Mouse (Mus musculus) heart, embryonic 16.5 days (tissue): ENCODE data around the gene Prkca. TPM values are rescaled to one million over a fixed set of nuclear protein-coding genes. Genes with fewer than 3 reads are reported as not detected.
A peak's percentile ranks its signal among the peaks of the same experiment; 100 is the strongest.

Source experiments
- ATAC-seq: fragments of 200-750 bp; cut with Nextera tagmentation; replicated peaks from 2 replicates; pipeline ENCODE4 v1.8.0; 2017; ENCODE audit warnings: moderate number of reproducible peaks; ENCODE audit not compliant: insufficient read depth, low FRiP score; ENCODE audit errors: extremely low read depth
- H3K27ac ChIP-seq: fragments of 300-500 bp; sonication (generic); 2 replicates; pipeline ENCODE4 v1.5.1; 2014; ENCODE audit warnings: mild to moderate bottlenecking, low read length, control low read depth, moderate library complexity
- H3K27me3 ChIP-seq: fragments of 300-500 bp; sonication (generic); 2 replicates; pipeline ENCODE4 v1.6.1; 2014; ENCODE audit warnings: low read length, mixed read lengths; ENCODE audit not compliant: control insufficient read depth, insufficient read depth
- H3K36me3 ChIP-seq: fragments of 300-500 bp; sonication (generic); 2 replicates; pipeline ENCODE4 v1.6.1; 2014; ENCODE audit not compliant: control insufficient read depth, insufficient read depth
- H3K4me1 ChIP-seq: fragments of 300-500 bp; sonication (generic); 2 replicates; pipeline ENCODE4 v1.6.1; 2014; ENCODE audit warnings: low read length, mixed read lengths; ENCODE audit not compliant: control insufficient read depth, insufficient read depth
- H3K4me2 ChIP-seq: fragments of 300-500 bp; sonication (generic); 2 replicates; pipeline ENCODE4 v1.6.1; 2014; ENCODE audit warnings: low read depth, mild to moderate bottlenecking, control low read depth, low read length
- H3K4me3 ChIP-seq: fragments of 300-500 bp; sonication (generic); 2 replicates; pipeline ENCODE4 v1.5.1; 2014; ENCODE audit warnings: mild to moderate bottlenecking, control low read depth, low read length
- H3K9ac ChIP-seq: fragments of 300-500 bp; sonication (generic); 2 replicates; pipeline ENCODE4 v1.6.1; 2014; ENCODE audit warnings: low read length, control low read depth
- H3K9me3 ChIP-seq: fragments of 300-500 bp; sonication (generic); replicated peaks from 2 replicates; pipeline ENCODE4 v1.6.1; 2016; ENCODE audit warnings: low read length; ENCODE audit not compliant: control insufficient read depth
- WGBS: fragments of 180-500 bp; shearing (Covaris S2); extraction: QIAGEN DNeasy Blood & Tissue Kit; methylation state at CpG from one replicate; pipeline ENCODE4 v1.1.7; 2014; 5-methylcytosine and 5-hydroxymethylcytosine counted together
- polyA plus RNA-seq: library from polyadenylated mRNA; unstranded; fragments of >200 nt; fragmentation: Nextera tagmentation; extraction: Ambion mirVana; gene quantifications from 2 replicates; pipeline ENCODE4 v1.2.1, GENCODE M21; 2015

Gene Prkca
- polyA plus RNA-seq, 1 experiment from 2014 or later, result 14.4 TPM

DNA sequence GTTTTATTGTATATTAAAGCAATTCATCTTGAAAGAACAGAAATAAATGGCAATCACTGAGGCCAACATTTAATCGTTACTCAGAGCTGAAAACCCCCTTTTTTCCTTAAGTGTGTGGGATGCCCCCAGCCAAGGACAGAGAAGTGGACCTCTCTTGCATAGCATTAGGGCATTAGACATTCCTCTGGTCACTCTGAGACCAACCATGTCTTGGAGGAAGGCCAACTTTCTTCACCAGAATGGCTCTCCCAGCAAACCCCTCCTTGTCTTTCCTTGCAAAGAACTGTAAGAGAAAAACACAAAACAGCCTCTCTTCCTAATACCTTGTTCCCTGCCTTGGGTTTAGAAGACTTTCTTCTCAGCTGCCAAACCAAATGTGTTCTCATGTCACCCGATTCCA lies 67.6 kb downstream of the Prkca start:
- no peak overlapping the region for H3K27ac ChIP-seq

GRCm38 (mm10) chr11:108274046-108274445 lies 69.7 kb downstream of the Prkca start:
- no peak overlapping the region for H3K9ac ChIP-seq
- peaks cover 30% of the 10 kb centered on the region for H3K4me1 ChIP-seq
- no peak for ATAC-seq
- no peaks in the 10 kb centered on the region for H3K36me3 ChIP-seq
- no peaks in the 10 kb centered on the region for H3K27me3 ChIP-seq
- H3K4me3 ChIP-seq, result no peak overlapping the region
- H3K4me2 ChIP-seq, result no peak overlapping the region
- peak overlapping the region; percentile 7; the same call in 1 of the 2 replicates for H3K27ac ChIP-seq
- WGBS, result 34% methylated on average over 7 of the region's 7 CpGs
- H3K9me3 ChIP-seq, result no peaks in the 10 kb centered on the region

More for the DNA sequence above, 67.6 kb downstream of the Prkca start:
- WGBS, result 74% methylated on average over 2 of the region's 2 CpGs
- no peak overlapping the region for H3K9ac ChIP-seq
- H3K4me3 ChIP-seq, result no peak overlapping the region
- H3K36me3 ChIP-seq, result no peaks in the 10 kb centered on the region
- no peaks in the 10 kb centered on the region for H3K27me3 ChIP-seq
- H3K4me1 ChIP-seq, result peaks cover 27% of the 10 kb centered on the region
- no peaks in the 10 kb centered on the region for H3K9me3 ChIP-seq
- ATAC-seq, result no peak
- H3K4me2 ChIP-seq, result no peak overlapping the region

- 89% methylated on average over 12 of the region's 12 CpGs for WGBS
- H3K4me2 ChIP-seq, result no peak overlapping the region
- peak overlapping the region; percentile 24; the same call in 1 of the 2 replicates for H3K27ac ChIP-seq
- no peak overlapping the region for H3K9ac ChIP-seq
- ATAC-seq, result no peak
- no peaks in the 10 kb centered on the region for H3K27me3 ChIP-seq
- peaks cover 35% of the 10 kb centered on the region for H3K4me1 ChIP-seq
- H3K36me3 ChIP-seq, result no peaks in the 10 kb centered on the region
- H3K9me3 ChIP-seq, result no peaks in the 10 kb centered on the region
- H3K4me3 ChIP-seq, result no peak overlapping the region
These were observed 70.2 kb downstream of the Prkca start for GRCm38 (mm10) chr11:108273415-108273965.

DNA sequence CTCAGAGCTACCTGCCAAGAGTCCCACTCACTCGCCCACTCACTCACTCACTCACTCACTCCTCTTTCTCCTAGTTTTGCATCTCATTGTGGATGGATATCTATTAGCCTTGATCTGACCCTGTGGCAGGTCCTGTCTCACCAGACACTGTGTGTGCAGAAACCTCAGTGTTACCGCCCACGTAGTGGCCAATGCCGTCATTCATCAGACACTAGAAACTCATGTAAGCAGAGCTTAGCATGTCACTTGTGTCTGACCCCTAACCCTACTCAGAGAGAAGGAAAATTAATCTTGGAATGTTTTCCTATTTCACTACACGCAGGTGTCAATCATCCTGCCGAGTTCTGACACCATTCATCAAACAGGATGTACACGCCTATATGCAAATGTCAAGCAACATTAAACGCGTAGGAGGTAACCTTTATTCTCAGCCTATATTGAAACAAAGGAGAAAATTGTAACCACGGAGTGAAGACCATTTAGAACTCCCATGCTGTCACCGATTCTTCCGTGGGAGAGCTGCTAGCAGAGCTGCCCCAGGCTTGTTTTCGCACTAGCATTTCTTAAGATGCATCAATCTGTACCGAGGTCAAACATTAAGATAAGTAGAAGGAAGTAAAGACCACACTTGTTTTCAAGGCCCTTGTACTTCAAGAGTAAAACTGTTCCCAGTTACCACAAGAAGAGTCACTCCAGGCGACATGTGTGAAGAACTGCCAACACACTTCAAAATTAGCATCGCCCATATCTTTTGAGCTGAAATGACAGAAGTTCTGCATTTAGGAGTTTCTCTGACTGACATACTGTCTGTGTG lies 70.9 kb downstream of the Prkca start:
- Histone ChIP-seq H3K4me2 (no peak overlapping the region; the same call in 1 of the 2 replicates), H3K36me3 (no peaks in the 10 kb centered on the region), H3K9ac (no peak overlapping the region), H3K27me3 (no peaks in the 10 kb centered on the region), H3K27ac (peak overlapping the region; percentile 24; the same call in 1 of the 2 replicates), H3K4me1 (peaks cover 42% of the 10 kb centered on the region), H3K9me3 (no peaks in the 10 kb centered on the region), H3K4me3 (no peak overlapping the region)
- whole genome bisulfite sequencing, result 72% methylated on average over 16 of the region's 16 CpGs
- ATAC-seq, result no peak

DNA sequence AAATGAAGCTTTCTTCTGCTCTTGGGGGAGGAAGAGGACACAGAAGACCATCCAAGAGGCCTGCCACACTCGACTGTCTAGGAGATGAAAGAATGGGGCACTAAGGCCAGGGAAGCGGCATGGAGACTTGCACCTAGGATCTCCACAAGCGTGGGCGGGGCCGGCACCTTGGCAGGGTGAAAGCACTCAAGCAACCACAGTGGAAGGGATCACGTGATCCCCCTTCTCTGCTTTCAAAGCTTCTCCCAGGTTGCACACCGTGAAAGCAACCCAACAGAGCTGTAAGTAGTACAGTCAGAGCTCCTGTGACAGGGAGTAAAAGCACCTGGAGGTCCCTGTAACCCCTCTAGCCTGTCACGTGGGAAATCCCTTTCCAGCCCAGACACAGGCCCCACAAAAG lies 72.4 kb downstream of the Prkca start:
- Histone ChIP-seq H3K9ac (no peak overlapping the region), H3K4me2 (no peak overlapping the region), H3K4me1 (peaks cover 48% of the 10 kb centered on the region), H3K27me3 (no peaks in the 10 kb centered on the region), H3K9me3 (no peaks in the 10 kb centered on the region), H3K4me3 (no peak overlapping the region), H3K27ac (peak overlapping the region; percentile 34; the same call in 1 of the 2 replicates), H3K36me3 (no peaks in the 10 kb centered on the region)
- WGBS, result 46% methylated on average over 8 of the region's 8 CpGs
- ATAC-seq, result peak; percentile 21

- no peak overlapping the region for H3K4me3 ChIP-seq
- no peak for ATAC-seq
- H3K4me2 ChIP-seq, result no peak overlapping the region
- no peaks in the 10 kb centered on the region for H3K27me3 ChIP-seq
- H3K9ac ChIP-seq, result no peak overlapping the region
- no peaks in the 10 kb centered on the region for H3K36me3 ChIP-seq
- WGBS, result 52% methylated on average over 7 of the region's 7 CpGs
- no peaks in the 10 kb centered on the region for H3K9me3 ChIP-seq
- peaks cover 48% of the 10 kb centered on the region for H3K4me1 ChIP-seq
- peak overlapping the region; percentile 6; the same call in 1 of the 2 replicates for H3K27ac ChIP-seq
These were observed 74.2 kb downstream of the Prkca start for GRCm38 (mm10) chr11:108269516-108269915.

DNA sequence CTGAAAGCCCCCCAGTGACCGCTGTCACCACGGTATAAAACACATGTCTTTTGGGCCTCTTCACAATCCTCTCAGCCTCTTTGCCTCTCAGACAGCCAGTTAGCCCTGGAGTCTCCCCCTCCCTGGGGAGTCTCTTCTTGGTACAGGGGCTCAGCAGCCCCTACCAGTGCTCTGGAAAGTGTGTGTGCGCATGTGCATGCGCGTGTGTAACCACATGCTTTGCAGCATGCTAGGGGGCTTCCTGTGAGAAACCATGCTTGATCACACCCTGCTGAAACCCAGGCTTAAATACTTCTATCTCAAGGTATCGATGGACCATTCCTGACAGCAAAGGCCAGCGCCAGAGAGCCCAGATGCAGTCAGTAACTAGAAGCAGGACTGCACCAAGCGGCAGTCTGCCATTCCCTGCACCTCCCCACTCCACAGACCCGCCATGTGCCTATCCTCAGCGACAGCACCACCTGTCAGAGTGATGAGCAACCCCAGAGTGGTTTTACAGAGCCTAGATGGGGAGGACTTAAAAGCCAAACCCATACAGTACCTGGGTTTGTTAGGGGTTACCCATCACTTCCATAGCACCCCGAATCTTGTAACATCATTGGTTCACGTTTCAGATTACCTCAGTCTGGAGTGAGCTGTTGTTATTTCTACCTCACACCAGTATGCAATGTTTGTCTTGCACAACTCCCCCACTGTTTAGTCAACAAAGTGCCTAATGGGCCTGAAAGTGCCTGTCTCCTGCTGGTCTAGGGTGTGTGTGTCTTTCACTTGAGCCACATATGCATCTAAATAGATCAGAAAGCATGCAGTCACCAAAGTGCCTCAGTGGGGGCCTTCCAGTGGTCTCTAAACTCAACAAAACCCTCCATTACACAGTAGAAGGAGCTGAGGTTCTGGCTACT lies 75.1 kb downstream of the Prkca start:
- peaks cover 43% of the 10 kb centered on the region for H3K4me1 ChIP-seq
- no peak for ATAC-seq

DNA sequence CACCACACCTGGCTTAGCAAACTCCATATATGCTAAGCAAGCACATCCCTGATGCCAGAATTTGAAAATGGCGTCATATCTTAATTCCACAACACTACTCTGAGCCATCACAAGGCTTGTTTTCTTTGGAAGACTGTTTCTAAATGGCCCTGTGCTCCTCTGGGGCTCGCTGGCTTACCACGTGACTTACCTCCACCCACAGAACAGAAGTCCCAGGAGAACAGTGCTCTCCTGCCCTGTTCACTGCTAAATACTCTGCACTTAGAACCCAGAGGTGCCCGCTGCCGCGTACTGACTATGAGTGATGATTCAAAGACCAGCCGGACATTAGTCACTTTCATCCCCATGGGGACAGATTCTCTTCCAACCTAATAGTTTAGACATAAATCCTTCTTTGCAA lies 75.9 kb downstream of the Prkca start:
- no peaks in the 10 kb centered on the region for H3K9me3 ChIP-seq
- no peak overlapping the region for H3K4me2 ChIP-seq
- no peaks in the 10 kb centered on the region for H3K36me3 ChIP-seq
- no peak for ATAC-seq
- H3K27me3 ChIP-seq, result no peaks in the 10 kb centered on the region
- peak overlapping the region; percentile 69; the same call in 1 of the 2 replicates for H3K27ac ChIP-seq
- WGBS, result 73% methylated on average over 7 of the region's 7 CpGs
- H3K4me3 ChIP-seq, result no peak overlapping the region
- no peak overlapping the region for H3K9ac ChIP-seq
- peaks cover 47% of the 10 kb centered on the region for H3K4me1 ChIP-seq

More for the DNA sequence above, 75.1 kb downstream of the Prkca start:
- Histone ChIP-seq H3K27ac (peak overlapping the region; percentile 23; the same call in 1 of the 2 replicates), H3K27me3 (no peaks in the 10 kb centered on the region), H3K4me2 (no peak overlapping the region), H3K36me3 (no peaks in the 10 kb centered on the region), H3K4me3 (no peak overlapping the region), H3K9ac (no peak overlapping the region), H3K9me3 (no peaks in the 10 kb centered on the region)
- WGBS, result 70% methylated on average over 12 of the region's 12 CpGs
